Mouse (Mus musculus): ENCODE data around the gene Atp5f1.
"Not testable (repeated sequence)": the region's sequence is repeated elsewhere in the genome, so short reads cannot be mapped to it uniquely, and the experiment has no call there.

Atp5f1 gene

DNA sequence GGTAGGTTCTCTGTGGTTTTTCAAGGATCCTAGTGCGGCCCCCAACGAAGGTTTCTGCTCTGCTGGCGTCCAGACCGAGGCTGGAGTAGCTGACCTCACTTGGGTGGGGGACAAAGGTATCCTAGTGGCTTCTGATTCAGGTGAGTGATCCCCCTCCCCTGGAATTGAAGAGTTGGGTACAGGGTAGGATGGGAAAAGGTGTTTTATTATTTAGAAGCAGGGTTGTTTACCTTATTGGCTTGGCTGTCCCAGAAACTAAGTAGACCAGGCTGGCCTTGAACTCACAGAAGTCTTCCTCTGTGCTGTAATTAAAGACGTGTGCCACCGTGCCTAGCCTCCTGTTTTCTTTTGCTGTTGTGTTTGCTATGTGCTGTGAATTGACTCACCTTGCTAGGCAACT is at the start of gene Atp5f1:
Atp5f1 (minus strand) TSS at position 101 of the 400 bp plus-strand sequence.
- DNase-seq (ENCODE audit: low read depth): no peak

DNA sequence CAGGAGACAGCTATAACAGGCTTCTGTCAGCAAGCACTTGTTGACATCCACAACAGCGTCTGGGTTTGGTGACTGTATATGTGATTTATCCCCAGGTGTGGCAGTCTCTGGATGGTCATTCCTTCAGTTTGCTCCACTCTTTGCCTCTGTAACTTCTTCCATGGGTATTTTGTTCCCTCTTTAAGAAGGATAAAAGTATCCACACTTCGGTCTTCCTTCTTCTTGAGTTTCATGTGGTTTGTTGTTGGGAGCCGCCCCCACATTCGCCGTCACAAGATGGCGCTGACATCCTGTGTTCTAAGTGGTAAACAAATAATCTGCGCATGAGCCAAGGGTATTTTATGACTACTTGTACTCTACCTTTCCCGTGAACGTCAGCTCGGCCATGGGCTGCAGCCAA is 43.5 kb upstream of the Atp5f1 start:
- peak; percentile 70 for DNase-seq (ENCODE audit: low read depth)

DNA sequence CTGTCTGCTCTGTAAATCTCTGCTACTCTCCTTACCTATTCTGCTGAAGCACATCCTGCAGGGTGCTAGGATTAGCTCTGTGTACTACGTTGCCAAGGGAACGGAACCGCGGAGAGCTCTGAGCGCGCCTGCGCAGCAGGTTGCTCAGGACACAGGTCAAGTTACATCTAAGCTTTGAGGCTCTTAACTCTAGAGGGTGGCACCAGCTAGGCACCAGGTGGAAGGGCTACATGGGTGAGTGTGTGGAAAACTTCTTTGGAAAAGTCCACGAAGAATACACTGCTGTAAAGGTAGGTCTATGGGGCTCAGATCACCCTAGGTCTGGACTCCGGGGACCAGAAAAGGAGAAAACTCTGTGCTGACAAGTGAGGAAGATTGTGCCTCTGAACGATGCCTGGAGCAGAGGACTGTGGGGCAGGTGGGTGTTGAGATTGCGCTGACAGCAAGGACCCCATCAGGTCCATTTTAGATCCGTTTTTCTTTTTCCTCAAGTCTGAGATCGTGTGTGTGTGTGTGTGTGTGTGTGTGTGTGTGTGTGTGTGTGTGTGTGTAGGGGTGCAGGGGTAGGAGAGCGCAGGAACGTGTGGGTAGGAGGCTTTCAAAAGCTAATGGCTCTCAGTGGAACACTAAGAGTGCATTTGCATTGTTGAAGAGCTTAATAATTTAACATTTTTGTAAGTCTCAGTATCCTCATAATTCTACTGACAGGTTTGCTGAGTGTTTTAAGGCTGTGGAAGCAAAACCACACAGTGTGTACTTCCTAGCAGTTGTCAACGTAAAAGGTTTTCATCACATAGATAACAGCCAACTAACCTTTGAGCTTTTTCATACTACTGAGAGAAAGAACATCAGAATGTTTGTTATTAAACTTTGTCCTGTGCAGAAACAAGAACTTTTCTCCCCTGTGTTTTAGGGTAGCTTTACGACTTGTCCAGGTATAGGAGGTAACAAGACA is 41.8 kb upstream of the Atp5f1 start:
- DNase-seq (ENCODE audit: low read depth): peak; percentile 90

DNA sequence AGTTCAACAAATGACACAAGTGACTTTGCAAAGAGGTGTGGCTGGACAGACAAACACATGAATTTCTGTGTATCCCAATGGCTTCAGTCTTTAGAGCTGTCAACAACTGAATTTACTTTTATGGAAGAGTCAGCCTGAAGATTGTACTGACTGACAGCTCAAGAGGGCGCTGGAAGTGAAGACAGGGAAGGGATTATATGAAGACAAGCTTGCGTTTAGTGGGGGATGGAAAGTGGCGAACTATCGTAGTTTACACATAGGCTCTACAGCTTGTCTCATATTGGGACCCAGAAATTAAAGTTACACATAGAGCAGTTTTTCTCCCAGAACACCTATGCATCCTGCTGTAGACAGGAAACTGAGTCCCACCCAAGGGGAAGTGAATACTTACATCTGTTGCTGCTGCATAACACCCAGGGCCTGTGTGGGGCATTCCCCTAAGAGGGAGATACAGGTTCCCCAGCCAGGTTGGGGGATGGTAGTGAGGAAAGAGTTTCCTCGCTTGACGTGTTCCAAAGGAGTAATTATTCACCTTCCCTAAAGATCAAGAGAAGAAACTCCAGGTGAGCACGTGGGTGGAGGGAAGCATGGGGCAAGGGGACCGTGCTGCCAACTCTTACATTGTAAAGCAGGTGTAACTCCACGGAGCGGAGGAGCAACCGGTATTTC is 40.9 kb upstream of the Atp5f1 start:
- DNase-seq (ENCODE audit: low read depth): no peak

DNA sequence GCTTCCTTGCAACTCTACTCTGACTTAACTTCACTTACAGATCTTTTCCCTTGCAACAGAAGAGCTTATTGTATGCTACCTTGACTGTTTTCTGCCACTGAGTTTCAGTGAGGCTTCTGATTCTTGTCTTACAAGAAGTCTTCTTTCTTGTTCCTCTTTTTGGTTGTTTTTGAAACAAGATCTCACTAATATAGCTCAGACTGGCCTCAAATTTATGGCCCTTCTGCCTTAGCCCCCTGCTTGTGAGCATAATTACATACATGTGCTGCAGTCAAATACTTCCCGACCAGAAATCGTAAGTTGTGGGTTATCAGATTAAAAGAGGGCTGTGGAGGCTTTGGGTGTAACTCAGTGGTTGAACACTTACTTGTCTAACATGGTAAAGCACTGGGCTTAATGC is 34.8 kb upstream of the Atp5f1 start:
- DNase-seq (ENCODE audit: low read depth): no peak

DNA sequence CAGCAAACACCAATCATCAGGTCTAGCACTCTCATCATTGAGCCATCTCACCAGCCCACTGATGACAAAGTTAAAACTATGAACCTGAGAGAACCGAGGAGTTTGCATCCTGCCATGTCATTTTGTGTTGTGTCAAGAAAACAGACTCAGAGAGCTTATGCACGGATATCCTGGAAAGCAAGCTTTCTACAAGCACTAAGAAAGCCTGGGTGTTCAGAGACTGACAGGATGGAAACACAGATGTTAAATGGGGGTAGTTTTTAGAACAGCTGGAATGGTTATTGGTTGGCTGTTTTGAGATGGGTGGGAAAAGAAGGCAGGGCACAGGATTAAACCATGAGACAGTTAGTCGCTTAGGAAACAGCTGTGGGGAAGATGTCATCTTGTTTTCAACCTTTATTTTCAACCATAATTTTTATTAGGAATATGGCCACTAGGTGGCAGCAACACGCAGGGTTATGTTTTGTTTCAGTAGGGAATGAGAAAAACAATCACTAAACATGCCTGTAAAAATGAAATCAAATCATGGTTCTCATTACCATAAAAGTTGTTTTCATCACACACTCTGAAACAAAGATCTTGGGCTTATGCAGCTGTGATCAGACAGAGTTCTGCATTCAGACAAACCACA is 31.9 kb upstream of the Atp5f1 start:
- peak; percentile 85 for DNase-seq (ENCODE audit: low read depth)

DNA sequence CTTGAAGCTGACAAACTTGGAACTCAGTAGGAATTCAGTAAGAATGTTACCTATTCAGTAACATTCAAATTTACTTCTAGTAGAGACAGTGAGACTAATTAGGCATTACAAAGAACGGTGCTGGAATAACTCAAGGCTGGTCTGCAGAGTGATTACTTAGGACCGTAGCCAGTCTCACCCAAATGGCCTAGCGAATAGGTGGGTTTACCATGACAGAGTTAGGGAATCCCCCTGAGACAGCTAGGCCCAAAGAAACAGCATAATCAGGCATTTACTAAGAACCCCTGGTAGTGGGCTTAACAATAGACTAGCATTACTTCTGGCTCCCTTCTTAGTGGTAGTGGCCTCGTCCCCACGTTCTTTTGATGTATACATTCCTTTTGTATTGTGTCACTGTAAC is 29.7 kb upstream of the Atp5f1 start:
- not testable (repeated sequence) for DNase-seq (ENCODE audit: low read depth)

DNA sequence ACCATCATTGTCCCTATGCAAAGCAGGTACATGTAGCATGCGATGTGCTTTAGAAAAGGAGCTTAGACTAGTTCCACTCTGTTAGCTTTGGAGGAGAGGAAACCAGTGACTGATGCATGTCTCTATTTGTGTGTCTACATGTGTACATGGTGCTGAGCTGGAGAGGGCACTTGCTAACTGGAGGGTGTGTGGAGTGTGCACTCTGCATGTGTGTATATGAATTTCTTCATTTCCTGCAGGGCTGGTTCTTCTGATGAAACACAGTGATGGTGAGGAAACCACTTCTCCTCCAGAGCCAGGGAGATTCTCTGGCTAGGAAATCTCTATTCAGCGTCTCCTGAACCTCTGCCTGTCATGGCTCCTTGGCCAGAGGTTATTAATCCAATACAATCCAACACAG is 14.3 kb upstream of the Atp5f1 start:
- DNase-seq (ENCODE audit: low read depth): no peak

DNA sequence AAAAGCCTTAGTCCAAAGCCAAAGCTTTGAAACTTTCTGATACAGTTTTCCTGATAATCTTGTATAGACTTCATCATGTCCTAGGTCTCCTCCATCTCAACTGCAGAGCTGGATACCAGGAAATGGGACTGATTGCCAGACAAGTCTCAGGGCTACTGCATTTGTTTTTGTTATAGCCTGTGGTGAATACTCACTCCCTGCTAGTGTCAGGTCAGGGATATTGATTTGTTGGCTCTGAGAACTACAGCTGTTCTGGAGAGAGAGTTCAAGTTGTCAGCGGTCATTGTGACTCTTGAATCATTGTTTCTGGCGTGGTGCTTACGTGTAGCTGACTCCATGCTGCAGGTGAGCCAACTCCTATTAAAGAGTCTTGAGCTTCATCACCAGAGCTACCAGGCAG is 13.5 kb upstream of the Atp5f1 start, which contains the start of gene Ovgp1:
Ovgp1 (plus strand) TSS at position 301 of the 400 bp plus-strand sequence.
- no peak for DNase-seq (ENCODE audit: low read depth)

DNA sequence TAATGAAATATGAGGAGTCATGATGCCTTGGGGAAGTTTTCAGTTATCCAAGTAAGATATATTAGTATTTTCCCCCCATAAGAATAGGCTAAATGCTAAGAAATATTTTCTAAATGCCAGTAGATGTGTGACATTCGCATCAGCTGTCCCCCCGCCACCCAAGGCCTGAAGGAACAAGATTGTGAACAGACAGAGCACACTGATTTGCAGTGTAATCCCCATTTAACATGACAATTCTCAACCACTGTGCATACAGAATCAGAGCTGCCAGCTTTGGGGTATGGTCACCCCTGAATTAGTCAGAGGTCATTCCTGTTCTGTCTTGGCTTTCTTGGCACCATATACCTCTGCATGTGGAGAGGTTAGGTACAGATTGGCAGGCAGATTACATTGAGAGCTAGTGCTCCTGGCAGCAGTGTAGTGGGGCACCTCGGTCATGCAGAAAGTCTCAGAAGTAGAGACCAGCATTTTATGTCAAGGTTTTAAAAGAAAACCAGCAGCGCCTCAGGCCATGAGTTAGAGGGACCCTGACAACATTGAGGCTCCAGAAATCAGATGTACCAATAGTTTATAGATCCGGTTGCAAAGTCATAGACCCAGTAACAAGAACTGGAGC is 12.0 kb upstream of the Atp5f1 start:
- no peak for DNase-seq (ENCODE audit: low read depth)

DNA sequence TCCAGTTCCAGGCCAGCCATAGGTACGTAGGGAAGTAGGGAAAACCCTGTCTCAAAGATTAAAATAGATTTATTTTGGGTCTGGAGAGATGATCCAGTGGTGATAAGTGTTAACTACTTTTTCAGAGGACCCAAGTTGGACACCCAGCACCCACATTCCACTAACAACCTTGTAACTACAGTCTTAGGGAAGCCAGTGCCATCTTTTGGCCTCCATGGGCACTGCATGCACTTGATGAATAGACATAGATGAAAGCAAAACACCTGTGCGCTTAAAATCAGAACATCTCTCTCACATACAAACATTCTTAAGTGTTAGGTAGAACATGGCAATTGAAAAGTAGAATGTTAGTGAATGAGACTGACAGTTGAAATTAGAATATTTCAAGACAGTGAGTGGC is 801 bp upstream of the Atp5f1 start:
- DNase-seq (ENCODE audit: low read depth): peak; percentile 51

DNA sequence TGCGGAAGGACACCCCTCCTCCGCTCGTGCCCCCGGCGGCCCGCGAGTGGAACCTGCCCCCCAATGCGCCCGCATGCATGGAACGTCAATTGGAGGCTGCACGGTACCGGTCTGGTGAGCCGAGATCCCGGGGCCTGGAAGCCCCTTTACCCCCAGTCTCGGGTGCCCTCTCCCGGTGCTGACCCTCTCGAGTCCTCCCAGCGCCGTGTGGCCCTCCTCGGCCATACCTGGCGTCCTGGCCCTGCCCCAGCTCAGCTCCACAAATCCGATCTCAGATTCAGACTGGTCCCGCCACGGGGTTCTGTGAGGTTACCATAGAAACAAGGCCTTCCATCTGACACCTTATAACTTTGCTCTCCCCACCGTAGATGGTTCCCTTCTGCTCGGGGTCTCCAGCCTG is 314 bp downstream of the Atp5f1 start:
- no peak for DNase-seq (ENCODE audit: low read depth)

DNA sequence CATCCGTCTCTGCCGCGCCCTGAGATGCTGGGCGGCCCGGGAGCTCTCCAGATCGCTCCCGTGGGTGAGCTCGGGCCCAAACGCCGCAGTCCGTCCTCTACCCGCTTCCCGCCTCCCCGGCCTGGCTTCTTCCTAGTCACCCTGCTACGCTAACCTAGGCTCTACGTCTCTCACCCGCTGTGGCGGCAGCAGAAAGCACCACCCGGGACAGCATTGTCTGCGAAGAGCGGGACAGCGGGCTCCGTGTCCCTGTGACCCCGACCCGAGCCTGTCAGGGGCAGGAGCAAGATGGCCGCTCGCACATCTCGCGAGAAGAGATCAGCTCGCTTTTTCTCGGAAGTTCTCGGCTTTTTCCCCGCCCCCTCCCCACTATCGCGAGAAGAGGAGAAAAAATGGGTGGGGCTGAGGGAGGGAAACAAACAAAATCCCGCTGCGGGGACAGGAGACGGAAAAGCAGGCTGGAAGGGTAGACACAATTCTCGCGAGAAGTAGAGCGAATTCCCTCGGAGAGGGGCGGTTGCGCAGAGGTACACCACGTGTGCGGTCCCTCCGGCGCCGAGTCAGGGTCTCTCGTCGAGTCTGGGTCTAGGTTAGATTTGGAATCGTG is 822 bp downstream of the Atp5f1 start, which contains the start of gene Wdr77:
Wdr77 (plus strand) TSS at position 396 of the 607 bp plus-strand sequence.
- DNase-seq (ENCODE audit: low read depth): peak; percentile 100

DNA sequence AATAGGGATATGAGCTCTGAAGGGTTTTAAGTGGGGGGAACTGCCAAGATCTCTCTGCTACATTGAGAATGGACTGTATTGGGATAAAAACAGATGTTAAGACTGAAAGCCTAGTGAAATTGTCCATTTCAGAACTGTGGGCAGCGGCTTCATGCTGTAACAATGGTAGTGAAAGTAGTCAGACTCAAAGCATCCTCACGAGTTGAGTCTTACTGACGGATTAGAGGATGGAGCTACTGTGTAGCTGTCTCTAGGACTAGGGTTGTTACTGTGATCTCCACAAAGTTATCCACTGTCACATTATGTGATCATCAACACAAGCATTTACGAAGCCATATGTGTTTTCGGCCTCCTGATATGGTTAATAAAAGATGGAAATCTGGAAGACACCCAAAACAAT is 1.7 kb downstream of the Atp5f1 start:
- DNase-seq (ENCODE audit: low read depth): no peak

DNA sequence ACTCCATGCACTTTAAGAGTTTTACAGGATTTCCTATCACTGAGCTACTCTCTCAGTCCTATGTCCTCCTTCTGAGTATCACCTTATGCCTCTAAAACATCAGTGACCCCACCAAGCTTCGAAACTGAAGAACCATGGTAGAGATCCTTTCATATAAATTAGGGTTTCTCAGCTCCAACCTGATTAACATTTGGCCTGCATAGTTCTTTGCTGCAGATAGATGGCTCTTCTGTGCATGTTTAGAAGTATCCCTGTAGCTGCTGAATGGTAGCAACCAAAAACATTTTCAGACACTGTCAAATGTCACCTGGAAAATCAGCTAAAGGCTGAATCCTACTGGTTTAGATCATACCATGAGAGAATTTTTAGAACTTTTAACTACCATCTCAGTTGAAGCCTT is 2.7 kb downstream of the Atp5f1 start:
- peak; percentile 23 for DNase-seq (ENCODE audit: low read depth)

DNA sequence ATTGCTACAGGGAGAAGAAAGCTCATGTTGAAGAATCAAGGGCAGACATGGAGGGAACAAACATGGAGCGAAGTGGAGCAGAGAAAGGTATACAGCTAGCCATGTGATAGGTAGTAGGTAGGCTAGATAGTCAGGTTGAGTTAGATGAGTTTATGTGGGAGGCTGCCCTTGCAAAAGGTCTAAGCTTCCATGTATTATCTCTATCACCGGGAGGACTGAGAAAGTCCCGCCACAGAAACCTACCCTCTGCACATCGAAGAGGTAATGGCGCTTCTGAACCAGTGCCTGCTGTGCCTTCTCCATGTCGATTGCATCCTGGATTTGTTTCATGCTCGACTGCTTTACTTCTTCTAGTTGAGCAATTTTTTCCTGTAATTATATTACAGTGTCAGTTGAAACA is 8.6 kb downstream of the Atp5f1 start:
- DNase-seq (ENCODE audit: low read depth): no peak

DNA sequence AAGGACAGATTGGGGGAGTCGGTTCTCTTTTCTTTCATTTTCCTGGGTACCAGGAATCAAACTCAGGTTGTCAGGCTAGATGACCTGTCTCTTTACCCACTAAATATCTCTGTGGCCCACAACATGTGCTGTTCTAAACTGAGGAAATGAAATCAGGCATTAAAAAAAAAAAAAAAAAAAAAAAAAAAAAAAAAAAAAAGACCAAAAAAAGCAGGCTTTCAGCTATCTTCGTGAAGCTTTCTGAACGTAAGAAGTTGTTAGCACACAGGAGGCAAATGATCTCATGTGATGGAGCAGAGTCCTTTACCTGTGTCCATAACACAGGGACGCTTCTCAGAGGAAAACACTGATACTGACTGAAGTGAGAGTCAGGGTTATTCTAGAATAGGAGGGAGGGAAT is 23.8 kb downstream of the Atp5f1 start:
- DNase-seq (ENCODE audit: low read depth): no peak

DNA sequence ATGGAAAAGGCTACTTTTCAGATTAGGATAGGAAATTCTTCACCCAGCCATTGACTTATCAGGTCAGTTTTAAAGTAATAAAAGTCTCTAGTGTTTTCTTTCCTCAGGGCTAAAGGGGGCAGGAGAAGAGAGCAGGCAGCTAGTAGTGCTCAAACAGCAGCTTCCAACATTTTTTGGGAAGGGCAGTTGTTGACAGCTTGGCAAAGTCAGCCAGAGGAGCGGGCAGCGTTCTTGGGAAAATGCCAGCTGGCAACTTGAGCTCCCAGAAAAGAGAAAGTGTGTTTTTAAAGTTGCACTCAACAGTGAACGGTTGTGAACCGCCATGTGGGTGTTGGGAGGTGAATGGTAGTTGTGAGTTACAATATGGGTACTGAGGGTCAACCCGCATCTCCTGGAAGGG is 24.9 kb downstream of the Atp5f1 start:
- no peak for DNase-seq (ENCODE audit: low read depth)

DNA sequence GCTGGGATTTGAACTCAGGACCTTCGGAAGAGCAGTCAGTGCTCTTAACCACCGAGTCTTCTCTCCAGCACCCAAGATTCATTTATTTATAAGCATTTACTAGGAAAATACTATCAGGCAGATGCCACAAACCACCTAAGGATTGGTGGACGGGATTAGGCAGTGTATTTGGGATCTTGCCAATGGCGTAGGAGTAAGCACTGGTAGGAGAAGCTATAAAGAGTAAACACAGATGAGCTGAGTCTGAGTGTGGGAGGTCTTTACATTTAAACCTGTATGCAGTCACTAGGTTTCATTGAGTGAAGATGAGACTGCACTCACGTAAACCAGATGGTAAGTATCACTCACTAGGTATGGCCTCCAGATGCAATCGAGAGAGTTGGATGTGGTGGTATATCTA is 26.0 kb downstream of the Atp5f1 start:
- no peak for DNase-seq (ENCODE audit: low read depth)

DNA sequence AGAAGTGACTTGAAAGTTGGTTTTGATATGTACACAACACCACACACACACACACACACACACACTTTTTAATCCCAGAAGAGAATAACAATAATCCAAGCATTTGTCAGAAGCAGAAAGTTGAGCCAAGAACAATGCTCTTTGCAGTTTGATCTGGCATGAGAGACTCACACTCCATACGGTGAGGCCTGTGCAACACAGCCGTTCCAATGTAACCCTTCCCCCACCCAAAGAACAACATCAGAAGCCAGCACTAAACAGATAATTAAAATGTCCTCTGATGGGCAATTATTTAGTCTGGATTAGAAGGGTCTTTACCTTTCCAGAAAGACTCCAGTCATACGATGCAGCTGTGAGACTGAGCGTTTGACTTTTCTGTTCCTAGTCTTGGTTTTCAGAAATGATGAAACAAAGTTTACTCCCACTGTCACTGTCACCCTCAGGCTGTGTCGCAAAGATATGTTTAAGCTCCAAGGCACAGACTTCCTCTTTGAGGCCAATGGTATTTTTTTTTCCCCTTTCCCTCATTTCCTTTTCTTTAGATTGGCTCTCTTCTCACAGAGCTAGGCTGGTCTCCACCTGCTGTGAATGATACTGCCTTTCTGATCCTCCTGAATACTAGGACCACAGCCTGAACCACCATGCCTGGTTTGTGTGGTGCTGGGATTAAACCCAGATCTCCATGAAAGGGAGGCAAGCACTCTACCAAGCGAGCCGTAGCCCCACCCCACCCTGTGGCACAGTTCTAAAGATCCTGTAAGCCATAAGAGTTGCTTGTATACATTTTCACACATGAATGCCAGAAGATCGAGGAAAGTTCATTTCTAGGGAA is 27.4 kb downstream of the Atp5f1 start, which contains the start of gene I830077J02Rik:
I830077J02Rik (minus strand) TSS at position 425 of the 832 bp plus-strand sequence.
- DNase-seq (ENCODE audit: low read depth): no peak

DNA sequence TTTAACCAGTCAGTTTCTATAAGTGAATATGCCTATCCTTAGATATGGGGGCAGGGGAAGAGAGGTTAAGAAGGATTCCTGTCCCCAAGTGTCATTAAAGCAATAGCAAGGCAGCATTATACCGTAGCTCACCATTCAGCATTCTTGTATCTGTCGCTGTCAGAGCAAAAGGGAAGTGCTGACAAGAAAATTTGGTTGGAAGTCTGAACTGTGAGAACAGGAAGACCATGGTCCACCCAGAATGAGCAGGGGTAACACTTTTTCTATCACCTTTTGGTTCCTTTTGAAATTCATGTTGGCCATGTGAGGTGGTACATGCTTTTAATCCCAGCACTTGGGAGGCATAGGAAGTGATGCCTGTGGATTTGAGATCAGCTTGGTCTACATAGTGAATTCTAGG is 28.8 kb downstream of the Atp5f1 start:
- no peak for DNase-seq (ENCODE audit: low read depth)

All from naive thymus-derived CD4-positive, alpha-beta T cell, adult 2 months (primary cell).